Mouse (Mus musculus) CH12.LX (cell line): ENCODE data around the gene Osbp. TPM values are rescaled to one million over a fixed set of nuclear protein-coding genes. Genes with fewer than 3 reads are reported as not detected.

Experiments
- DNase-seq: peaks from one replicate; pipeline ENCODE4 v3.0.0-alpha.2; 2013; ENCODE audit errors: extremely low read depth
- H3K27ac ChIP-seq: 2 replicates; pipeline ENCODE4 v1.5.1; 2012; ENCODE audit warnings: low read depth, mild to moderate bottlenecking, control low read depth, moderate library complexity; ENCODE audit not compliant: insufficient read depth
- H3K27me3 ChIP-seq: replicated peaks from 2 replicates; pipeline ENCODE3; 2012; ENCODE audit warnings: inconsistent platforms
- H3K36me3 ChIP-seq, 2 experiments: replicated peaks in 1 of 2; 2 replicates each; pipeline versions ENCODE3 to v1.6.1; 2012; ENCODE audit warnings: inconsistent platforms in 1 of 2, low read length in 1 of 2, mild to moderate bottlenecking in 1 of 2, mixed read lengths in 1 of 2, moderate library complexity in 1 of 2; ENCODE audit not compliant: control insufficient read depth in 1 of 2, insufficient read depth in 1 of 2
- H3K4me1 ChIP-seq, 2 experiments: 2 replicates each; pipeline ENCODE4 v1.6.1; 2012; ENCODE audit warnings: inconsistent platforms in 1 of 2, moderate library complexity in 1 of 2; ENCODE audit not compliant: insufficient read depth in 2 of 2, control insufficient read depth in 1 of 2
- H3K4me2 ChIP-seq: 2 replicates; pipeline ENCODE4 v1.6.1; 2012; ENCODE audit warnings: low read depth, mild to moderate bottlenecking, control low read depth; ENCODE audit not compliant: poor library complexity, insufficient read depth, severe bottlenecking
- H3K4me3 ChIP-seq, 3 experiments: fragments of 150-350 bp in 1 of 3; sonication (generic) in 1 of 3; replicated peaks in 1 of 3; 2 replicates each; pipeline versions ENCODE3 to v1.5.1; 2011 to 2012; ENCODE audit warnings: low read depth in 2 of 3, low read length in 2 of 3, mild to moderate bottlenecking in 2 of 3, moderate library complexity in 2 of 3, control low read depth in 1 of 3, improper control_type of control experiment in 1 of 3, inconsistent platforms in 1 of 3, mixed read lengths in 1 of 3; ENCODE audit not compliant: poor library complexity in 1 of 3
- H3K79me2 ChIP-seq: replicated peaks from 2 replicates; pipeline ENCODE4 v1.6.1; 2012; ENCODE audit warnings: mild to moderate bottlenecking, moderate library complexity; ENCODE audit not compliant: control insufficient read depth, poor library complexity, insufficient read depth, severe bottlenecking; ENCODE audit errors: extremely low read depth
- H3K9ac ChIP-seq: 2 replicates; pipeline ENCODE4 v1.6.1; 2012; ENCODE audit warnings: low read depth, mild to moderate bottlenecking, control low read depth, moderate library complexity; ENCODE audit not compliant: insufficient read depth
- H3K9me3 ChIP-seq: replicated peaks from 2 replicates; pipeline ENCODE3; 2012; ENCODE audit warnings: low read length, inconsistent platforms, mixed read lengths
- CTCF ChIP-seq, 2 experiments: IDR thresholded peaks in 1 of 2; conservative IDR thresholded peaks in 1 of 2; 2 replicates each; pipeline ENCODE4 v1.5.1; 2011 to 2012; ENCODE audit warnings: low read depth in 2 of 2, low read length in 2 of 2, improper control_type of control experiment in 1 of 2, inconsistent platforms in 1 of 2, mild to moderate bottlenecking in 1 of 2, moderate library complexity in 1 of 2
- E2F4 ChIP-seq: IDR thresholded peaks from 2 replicates; pipeline ENCODE4 v1.6.1; 2011; ENCODE audit warnings: low read depth, low read length, improper control_type of control experiment; ENCODE audit not compliant: insufficient replicate concordance
- ELF1 ChIP-seq: IDR thresholded peaks from 2 replicates; pipeline ENCODE4 v1.6.1; 2014; ENCODE audit warnings: low read depth, mild to moderate bottlenecking, inconsistent platforms, low read length, improper control_type of control experiment
- MAFK ChIP-seq: IDR thresholded peaks from 2 replicates; pipeline ENCODE4 v1.6.1; 2011; ENCODE audit warnings: low read length, improper control_type of control experiment; ENCODE audit not compliant: insufficient replicate concordance
- MAX ChIP-seq: IDR thresholded peaks from 2 replicates; pipeline ENCODE4 v1.6.1; 2011; ENCODE audit warnings: low read length, improper control_type of control experiment
- POLR2AphosphoS2 ChIP-seq: IDR thresholded peaks from 2 replicates; pipeline ENCODE4 v1.6.1; 2011; ENCODE audit warnings: low read depth, low read length, improper control_type of control experiment
- TBP ChIP-seq: conservative IDR thresholded peaks from 2 replicates; pipeline ENCODE4 v1.6.1; 2011; ENCODE audit warnings: low read depth, low read length, improper control_type of control experiment
- dilution Hi-C: fragments of 300-500 bp; cut with MboI; formaldehyde crosslinking; loops from 2 replicates; pipeline ENCODE4 v1.14.3; 2020; ENCODE audit warnings: low sequenced_read_pairs; ENCODE audit not compliant: extremely low pct_unique_long_range_greater_than_20kb, extremely low pct_ligation_motif_present
- in situ Hi-C: fragments of 300-500 bp; cut with MboI; formaldehyde crosslinking; loops from 3 replicates; pipeline ENCODE4 v1.14.3; 2019; ENCODE audit warnings: low sequenced_read_pairs, low pct_ligation_motif_present, low pct_unique_long_range_greater_than_20kb, mixed read lengths
- polyA plus RNA-seq: library from polyadenylated mRNA; unstranded; fragments of >175 nt; gene quantifications from 2 replicates; pipeline ENCODE4 v1.2.1, GENCODE M21; 2012; ENCODE audit warnings: low read depth; ENCODE audit not compliant: insufficient read length
- total RNA-seq, 2 experiments: library from RNA; depleted of rRNA; stranded (reverse); fragments of 300-350 nt in 1 of 2; fragments of >200 nt in 1 of 2; gene quantifications; 2 replicates each; pipeline ENCODE4 v1.2.3; 2012 to 2014

The Osbp gene
- total and polyA plus RNA-seq, 3 experiments, result 20.6 to 25.0 (median 21.4) TPM

- in situ Hi-C loops (no loop called here), dilution Hi-C loops (no loop called here)
- TF ChIP-seq ELF1, result no peak
- TF ChIP-seq CTCF (conservative IDR thresholded peaks at IDR 0.05 in 1 of 2, IDR thresholded peaks at IDR 0.05 in 1 of 2; ENCODE audit: low read depth in 2 of 2, low read length in 2 of 2), result no peak
- TF ChIP-seq MAFK, result 0 out of 2 replicates have a peak, but pooled peaks have one; percentile 11
- Histone ChIP-seq H3K9ac (no peak overlapping the region), H3K36me3 (peaks cover 43 to 57% of the 10 kb centered on the region in 2 experiments), H3K27me3 (no peaks in the 10 kb centered on the region), H3K79me2 (no peaks in the 10 kb centered on the region), H3K27ac (no peak overlapping the region), H3K4me2 (no peak overlapping the region), H3K4me3 (no peak overlapping the region), H3K4me1 (peaks cover 2% of the 10 kb centered on the region in 2 experiments; a peak in 2 of 4 replicates), H3K9me3 (no peaks in the 10 kb centered on the region)
- no peak for DNase-seq
These were observed 29.1 kb downstream of the Osbp start for GRCm38 (mm10) chr19:11994703-11995431.

- Histone ChIP-seq H3K9me3 (no peaks in the 10 kb centered on the region), H3K36me3 (peaks cover 35 to 48% of the 10 kb centered on the region in 2 experiments), H3K9ac (no peak overlapping the region), H3K4me2 (no peak overlapping the region), H3K79me2 (no peaks in the 10 kb centered on the region), H3K4me3 (no peak overlapping the region), H3K4me1 (peaks cover 0 to 3% of the 10 kb centered on the region in 2 experiments; a peak in 1 of 4 replicates), H3K27me3 (no peaks in the 10 kb centered on the region), H3K27ac (no peak overlapping the region)
- no peak for DNase-seq
- TF ChIP-seq E2F4 (no peak), POLR2AphosphoS2 (peak; percentile 50; the same call in 1 of the 2 replicates)
- dilution Hi-C loops, result no loop called here
- in situ Hi-C loops, result no loop called here
These were observed 30.1 kb downstream of the Osbp start for GRCm38 (mm10) chr19:11995722-11996448.

DNA sequence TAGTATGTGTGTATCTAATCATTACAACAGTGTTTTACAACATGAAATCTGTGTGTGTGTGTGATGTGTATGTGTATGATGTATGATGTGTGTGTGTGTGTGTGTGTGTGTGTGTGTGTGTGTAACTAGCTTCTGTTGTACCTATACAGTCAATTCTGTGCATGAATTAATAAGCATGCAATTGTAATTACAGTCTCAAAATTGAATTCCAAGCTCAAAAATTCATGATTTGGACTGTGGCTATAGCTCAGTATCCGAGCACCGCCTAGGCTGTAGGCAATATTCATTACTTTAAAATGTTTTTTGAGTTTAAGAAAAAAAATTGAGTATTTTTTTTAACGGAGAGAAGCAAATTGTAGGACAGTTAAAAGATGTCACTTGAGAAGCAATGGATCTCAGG lies 35.9 kb downstream of the Osbp start:
- Histone ChIP-seq H3K27ac (no peak overlapping the region), H3K4me1 (peaks cover 11 to 18% of the 10 kb centered on the region in 2 experiments), H3K79me2 (no peaks in the 10 kb centered on the region), H3K9ac (no peak overlapping the region; the same call in 1 of the 2 replicates), H3K4me3 (peak overlapping the region in 2 of 3 experiments; percentile 5 to 36), H3K9me3 (no peaks in the 10 kb centered on the region), H3K27me3 (no peaks in the 10 kb centered on the region), H3K4me2 (peak overlapping the region; percentile 66), H3K36me3 (no peaks in the 10 kb centered on the region)
- in situ Hi-C loops (loop anchor here (10.0 to 25.0 kb wide), 2 partner anchors 227 to 486 kb away; partner anchors contain the start of gene Mrpl16), dilution Hi-C loops (no loop called here)
- no peak for DNase-seq
- TF ChIP-seq TBP (no peak), MAX (no peak)
